Mouse (Mus musculus) effector memory CD4-positive, alpha-beta T cell, adult 5 months (primary cell): ENCODE results near the gene Gm7168. TPM values are rescaled to one million over a fixed set of nuclear protein-coding genes. Genes with fewer than 3 reads are reported as not detected.

Experiments used
- polyA plus RNA-seq: library from polyadenylated mRNA; unstranded; fragments of 100-300 nt; shearing (Covaris generic); gene quantifications from one replicate; pipeline ENCODE4 v1.2.1, GENCODE M21; 2017

The Gm7168 gene
- polyA plus RNA-seq: not detected

DNA sequence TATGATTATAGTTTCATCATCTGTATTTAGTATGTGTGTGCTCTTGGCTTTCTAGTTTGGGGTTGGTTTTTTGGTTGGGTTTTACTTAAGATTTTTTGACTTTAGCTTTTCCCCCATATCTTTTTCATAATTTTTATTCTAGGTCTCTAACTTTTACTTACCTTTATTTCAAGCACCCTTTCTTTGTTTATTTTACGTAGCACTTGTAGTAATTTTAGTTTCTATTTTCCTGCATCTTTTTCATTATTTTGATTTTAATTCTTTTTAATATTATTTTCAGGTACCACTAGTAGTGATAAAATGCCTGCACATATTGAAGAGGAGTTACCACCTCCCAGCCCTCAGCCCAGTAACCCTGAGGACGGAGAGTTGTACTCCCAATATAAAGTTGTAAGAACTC, at the start of gene Gm7168:
Gene Gm7168, plus strand, starts transcription at position 301 of the 400 bp plus-strand sequence.

Other genes with a start within 250 kb of the Gm7168 start
- 4.9 TPM for gene Afdn, start 187.8 kb upstream of the Gm7168 start, polyA plus RNA-seq
- not detected for gene Tcte2, start 186.5 kb upstream of the Gm7168 start, polyA plus RNA-seq
- not detected for gene Gm7356, start 55.3 kb downstream of the Gm7168 start, polyA plus RNA-seq
- gene Gm7358, start 111.2 kb downstream of the Gm7168 start, polyA plus RNA-seq: not detected